Mouse (Mus musculus) cerebellum, adult 9-10 months (tissue): ENCODE data around the gene Nop10.

ENCODE experiments used
- DNase-seq: peaks from one replicate; pipeline ENCODE4 v3.0.0; 2022

Gene Nop10

GRCm38 (mm10) chr2:112261748-112262653, at the start of gene Nop10:
Gene Nop10 (plus strand): TSS chr2:112261926.
- DNase-seq = peak; percentile 97

DNA sequence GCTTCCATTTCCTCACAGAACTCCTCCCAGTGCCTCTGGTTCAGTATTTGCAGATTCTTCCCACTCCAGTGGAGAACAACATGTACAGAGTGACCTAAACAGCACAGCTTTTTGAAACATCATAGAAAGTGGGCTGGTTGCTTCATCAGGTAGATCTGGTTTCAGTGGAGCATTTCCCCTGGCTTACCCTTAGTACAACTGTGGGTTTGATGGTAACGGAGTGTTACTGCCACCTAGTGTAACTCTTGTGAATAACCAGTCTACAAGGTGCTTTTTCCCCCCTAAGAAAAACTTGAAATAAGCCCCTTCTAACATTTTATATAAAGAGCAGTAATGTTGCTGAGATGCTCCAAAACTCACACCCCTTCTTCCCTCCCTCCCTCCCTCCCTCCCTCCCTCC, 45.7 kb upstream of the Nop10 start:
- DNase-seq = peak; percentile 9

GRCm38 (mm10) chr2:112217614-112218013, 44.1 kb upstream of the Nop10 start:
- no peak for DNase-seq

DNA sequence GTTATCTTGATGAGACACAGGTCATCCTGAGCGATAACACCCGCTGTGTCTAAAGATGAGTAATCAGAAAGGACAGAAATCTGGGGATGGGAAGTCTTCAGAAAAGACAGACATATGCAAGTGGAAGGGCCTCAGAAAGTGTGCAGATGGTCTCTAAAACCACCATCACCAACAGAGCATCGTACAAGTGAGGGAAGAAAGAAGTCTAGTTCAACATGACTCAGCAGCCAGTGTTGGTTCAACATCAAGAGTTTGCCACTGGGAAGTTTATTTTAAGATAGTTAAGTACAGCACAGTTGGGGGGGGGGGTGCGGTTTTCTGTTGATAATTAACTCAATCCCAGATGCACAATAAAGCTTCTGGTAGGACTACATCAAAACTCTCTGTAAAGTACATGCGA, 40.8 kb upstream of the Nop10 start:
- no peak for DNase-seq

GRCm38 (mm10) chr2:112222607-112223006, 39.1 kb upstream of the Nop10 start:
- DNase-seq = no peak

DNA sequence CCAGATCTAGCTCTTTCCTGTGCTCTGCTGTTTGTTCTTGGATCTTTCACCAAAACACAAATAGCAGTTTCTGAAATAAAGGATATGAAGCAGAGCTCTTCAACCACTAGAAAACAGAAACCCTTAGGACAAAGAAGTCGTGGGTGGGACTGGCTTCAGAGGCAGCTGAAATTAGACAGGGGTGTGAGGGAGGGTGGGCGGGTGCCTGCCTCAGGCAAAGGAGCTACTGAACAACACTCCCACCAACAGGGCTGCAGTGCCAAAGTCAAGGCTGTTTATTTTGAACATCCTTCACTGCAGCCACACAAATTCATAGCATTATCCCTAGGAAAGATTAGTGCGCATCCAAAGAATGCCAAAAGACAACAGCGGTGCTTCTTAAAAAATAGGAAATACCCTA, 37.4 kb upstream of the Nop10 start:
- no peak for DNase-seq

DNA sequence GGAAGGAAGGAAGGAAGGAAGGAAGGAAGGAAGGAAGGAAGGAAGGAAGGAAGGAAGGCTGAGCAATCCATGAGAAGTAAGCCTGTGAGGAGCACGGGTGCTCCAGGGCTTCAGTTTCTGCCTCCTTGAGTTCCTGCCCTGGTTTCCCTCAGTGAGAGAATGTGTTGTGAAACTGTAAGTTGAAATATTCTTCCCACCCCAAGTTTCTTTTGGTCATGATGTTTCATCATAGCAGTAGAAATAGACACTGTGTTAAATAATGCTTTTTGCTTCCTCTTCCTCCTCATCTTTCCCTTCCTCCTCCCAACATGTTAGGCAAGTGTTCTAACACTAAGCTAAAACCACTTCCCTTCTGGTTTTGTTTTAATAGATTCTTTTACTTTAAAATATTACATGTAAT, 29.1 kb upstream of the Nop10 start:
- no peak for DNase-seq

DNA sequence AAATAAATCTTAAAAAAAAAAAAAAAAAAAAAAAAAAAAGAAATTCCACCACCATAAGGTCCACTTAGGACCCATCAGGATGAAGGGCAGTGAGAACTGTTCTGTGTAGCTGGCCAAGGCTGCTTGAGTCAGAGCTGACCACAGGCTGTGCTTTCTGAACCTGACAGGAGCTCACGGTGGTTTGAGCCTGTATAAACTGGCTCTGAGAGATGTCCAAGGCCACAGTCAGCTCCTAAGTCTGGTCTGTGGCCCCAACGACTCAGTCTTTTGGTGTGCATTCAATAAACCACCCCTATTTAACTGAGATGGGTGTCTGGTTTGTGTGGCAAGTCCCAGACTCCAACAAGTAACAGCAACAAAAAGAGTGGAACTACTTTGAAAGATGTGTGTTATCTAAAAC, 25.1 kb upstream of the Nop10 start:
- DNase-seq = no peak

GRCm38 (mm10) chr2:112238006-112238405, 23.7 kb upstream of the Nop10 start:
- no peak for DNase-seq

DNA sequence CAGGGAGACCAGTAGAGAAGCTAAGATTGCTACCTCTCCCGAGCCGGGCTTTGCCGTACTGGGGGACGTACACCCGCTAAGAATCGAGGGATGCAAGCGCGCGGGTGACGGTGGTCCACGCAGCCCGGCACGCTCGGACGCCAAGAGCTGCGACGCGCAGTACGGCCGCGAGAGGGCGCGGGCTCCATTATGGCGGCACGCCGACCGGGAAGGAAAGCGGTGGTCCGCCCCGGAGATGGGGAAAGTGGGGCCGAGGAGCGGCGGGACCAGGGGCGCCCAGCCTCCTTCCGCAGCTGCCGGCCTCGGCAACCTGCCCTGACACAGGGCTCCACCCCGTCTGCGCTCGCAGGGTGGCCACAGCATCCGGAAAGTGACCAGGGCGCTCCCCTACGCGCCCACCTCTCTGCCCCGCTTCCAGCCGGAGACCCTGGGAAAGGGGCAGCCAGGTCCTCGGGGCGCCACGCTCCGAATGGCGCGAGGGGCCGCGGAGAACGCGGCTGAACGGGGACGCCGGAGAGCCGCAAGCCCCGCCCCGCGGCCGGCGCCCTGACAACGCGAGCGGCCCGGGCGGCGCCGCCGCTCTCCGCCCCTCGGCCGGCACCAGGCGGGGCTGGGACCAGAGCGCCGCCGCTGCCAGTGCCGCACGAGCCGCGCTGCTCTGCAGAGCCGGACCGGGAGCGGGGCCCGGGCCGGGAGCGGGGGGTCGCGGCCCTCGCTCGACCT, 22.4 kb upstream of the Nop10 start, which contains the start of gene Lpcat4:
Lpcat4 (plus strand) TSS at position 257 of the 723 bp plus-strand sequence.
- peak; percentile 91 for DNase-seq

GRCm38 (mm10) chr2:112239935-112240721, 21.6 kb upstream of the Nop10 start:
- DNase-seq = no peak

DNA sequence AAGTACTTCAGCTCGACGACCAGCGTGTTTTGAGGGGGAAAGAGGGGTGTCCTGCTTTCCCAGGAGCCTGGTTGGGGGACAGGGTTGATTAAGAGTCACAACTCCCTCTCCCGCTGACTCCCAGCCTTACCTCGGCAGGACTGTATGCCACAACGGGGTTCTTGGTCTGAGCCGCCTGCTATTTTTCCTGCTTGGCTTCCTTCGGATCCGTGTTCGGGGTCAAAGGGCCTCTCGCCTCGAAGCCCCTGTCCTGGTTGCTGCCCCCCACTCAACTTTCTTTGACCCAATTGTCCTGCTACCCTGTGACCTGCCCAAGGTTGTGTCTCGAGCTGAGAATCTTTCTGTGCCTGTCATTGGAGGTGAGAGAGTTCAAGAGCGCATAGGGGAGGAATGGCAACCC, 19.9 kb upstream of the Nop10 start:
- no peak for DNase-seq

GRCm38 (mm10) chr2:112245307-112245706, 16.4 kb upstream of the Nop10 start:
- DNase-seq = no peak

- no peak for DNase-seq
Observed at GRCm38 (mm10) chr2:112246193-112246592, 15.5 kb upstream of the Nop10 start.

DNA sequence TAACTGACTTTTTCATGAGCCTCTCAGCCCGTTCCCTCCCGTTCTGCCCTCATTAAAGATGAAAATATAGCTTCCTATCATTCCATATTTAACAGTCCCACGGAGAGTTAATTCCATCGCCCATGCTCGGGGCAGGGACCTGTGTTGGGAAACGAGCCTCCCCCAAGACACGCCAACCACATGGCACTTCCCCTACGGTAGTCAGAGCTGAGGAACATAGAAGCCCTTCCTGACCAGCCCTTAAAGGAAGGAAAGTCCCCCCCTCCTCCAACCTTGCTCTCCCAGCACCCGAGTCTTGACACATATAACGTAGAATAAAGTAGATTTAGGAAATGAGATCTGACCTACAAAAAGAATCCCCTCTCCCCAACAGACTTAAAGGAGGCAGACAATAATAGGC, 14.4 kb upstream of the Nop10 start:
- DNase-seq = no peak

- no peak for DNase-seq
Observed at GRCm38 (mm10) chr2:112249780-112250453, 11.8 kb upstream of the Nop10 start.

- DNase-seq = no peak
Observed at GRCm38 (mm10) chr2:112254675-112255515, 6.8 kb upstream of the Nop10 start.

GRCm38 (mm10) chr2:112259241-112259962, 2.3 kb upstream of the Nop10 start, which contains the start of gene Nutm1:
Gene Nutm1 (minus strand): TSS chr2:112259291.
- DNase-seq = no peak

GRCm38 (mm10) chr2:112262779-112263295, 1.1 kb downstream of the Nop10 start:
- DNase-seq = peak; percentile 45

GRCm38 (mm10) chr2:112264364-112264763, 2.6 kb downstream of the Nop10 start:
- peak; percentile 57 for DNase-seq
